Mouse (Mus musculus) yolk sac, embryonic 10.5 days (tissue): ENCODE data around the gene Gng2.

Source experiments
- DNase-seq: peaks from one replicate; pipeline ENCODE4 v3.0.0-alpha.2; 2017; ENCODE audit warnings: low spot score

Gng2 gene

GRCm38 (mm10) chr14:19858808-19859776, 118.3 kb downstream of the Gng2 start:
- DNase-seq = no peak

- DNase-seq = no peak
These were observed 119.1 kb downstream of the Gng2 start for GRCm38 (mm10) chr14:19858279-19858678.

- DNase-seq = no peak
These were observed 124.0 kb downstream of the Gng2 start for GRCm38 (mm10) chr14:19853471-19853870.

- peak; percentile 50 for DNase-seq
These were observed 137.7 kb downstream of the Gng2 start for GRCm38 (mm10) chr14:19839600-19840332.

- no peak for DNase-seq
These were observed 141.1 kb downstream of the Gng2 start for GRCm38 (mm10) chr14:19836289-19836688.

- DNase-seq = no peak
These were observed 151.9 kb downstream of the Gng2 start for GRCm38 (mm10) chr14:19825481-19825880.

- peak; percentile 87 for DNase-seq
These were observed 153.9 kb downstream of the Gng2 start, which contains the start of gene Rtraf for GRCm38 (mm10) chr14:19823321-19824142. Rtraf (minus strand) TSS chr14:19823824.
